Mouse (Mus musculus) limb, embryonic 10.5 days (tissue): ENCODE data around the gene Usp18. TPM values are rescaled to one million over a fixed set of nuclear protein-coding genes. Genes with fewer than 3 reads are reported as not detected.

Experiments used
- polyA plus RNA-seq: library from polyadenylated mRNA; unstranded; fragments of >200 nt; fragmentation: Nextera tagmentation; extraction: Ambion mirVana; gene quantifications from 2 replicates; pipeline ENCODE4 v1.2.1, GENCODE M21; 2016

The Usp18 gene
- polyA plus RNA-seq, 1 experiment from 2014 or later = 0.99 TPM

Other genes with a start within 250 kb of the Usp18 start
- gene Mical3, start 114.9 kb upstream of the Usp18 start, polyA plus RNA-seq = 8.2 and 9.8 TPM in 2 replicates
- 8.9 and 10.3 TPM in 2 replicates for gene Pex26, start 62.2 kb upstream of the Usp18 start, polyA plus RNA-seq
- gene Tuba8, start 35.2 kb upstream of the Usp18 start, polyA plus RNA-seq = 0.33 and 0.40 TPM in 2 replicates
- 1.1 and 1.7 TPM in 2 replicates for gene Slc6a13, start 54.3 kb downstream of the Usp18 start, polyA plus RNA-seq
- 0.55 and 1.0 TPM in 2 replicates for gene Slc6a12, start 97.2 kb downstream of the Usp18 start, polyA plus RNA-seq
- 0.03 TPM in 2 replicates for gene Iqsec3, start 227.8 kb downstream of the Usp18 start, polyA plus RNA-seq